Mouse (Mus musculus) activated CD4-positive, CD25-positive, alpha-beta regulatory T cell, adult 4 months (primary cell): ENCODE data around the gene Tax1bp3. TPM values are rescaled to one million over a fixed set of nuclear protein-coding genes. Genes with fewer than 3 reads are reported as not detected.

ENCODE experiments used
- ATAC-seq: one replicate; pipeline ENCODE4 v1.8.0; 2017
- polyA plus RNA-seq, 2 experiments: library from polyadenylated mRNA; unstranded; fragments of 100-300 nt; shearing (Covaris generic); gene quantifications; one replicate each; pipeline ENCODE4 v1.2.1; 2017

Tax1bp3 gene
- polyA plus RNA-seq, 2 experiments from 2014 or later = 20.6 to 28.4 TPM

DNA sequence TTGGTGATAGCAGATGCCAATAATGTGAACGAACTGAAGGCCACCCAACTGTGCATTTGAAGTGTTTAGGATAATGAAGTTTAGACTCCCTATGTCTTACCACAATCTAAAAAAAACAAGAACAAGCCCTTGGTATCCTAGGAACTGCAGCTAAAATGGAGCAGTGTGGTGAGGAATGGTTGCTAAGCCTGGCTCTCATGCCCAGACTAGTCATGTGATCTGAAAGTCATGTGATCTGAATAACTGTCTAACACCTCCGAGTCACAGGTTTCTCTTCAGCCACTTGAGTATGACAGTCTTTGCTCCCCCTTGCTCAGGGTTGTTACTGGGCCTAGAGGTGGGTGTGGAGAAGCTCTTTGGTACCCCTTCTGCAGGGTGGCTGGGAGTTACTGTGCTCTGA is 55.6 kb downstream of the Tax1bp3 start:
- ATAC-seq = no peak

Other genes with a start within 250 kb of the Tax1bp3 start
- 10 to 100 TPM; 66.1 to 93.0 TPM for gene Atp2a3, start 215.9 kb upstream of the Tax1bp3 start, polyA plus RNA-seq
- under 1 TPM in 1 of 2 experiments, not detected in 1; 0.42 TPM for gene P2rx1, start 178.0 kb upstream of the Tax1bp3 start, polyA plus RNA-seq
- gene Camkk1, start 158.1 kb upstream of the Tax1bp3 start, polyA plus RNA-seq = 1 to 10 TPM; 2.4 to 2.6 TPM
- 10 to 100 TPM; 14.3 to 16.8 TPM for gene Ncbp3, start 129.3 kb upstream of the Tax1bp3 start, polyA plus RNA-seq
- 100 to 1,000 TPM in 1 of 2 experiments, 10 to 100 TPM in 1; 94.7 to 118 TPM for gene Itgae, start 86.5 kb upstream of the Tax1bp3 start, polyA plus RNA-seq
- 1 to 10 TPM; 8.6 to 8.7 TPM for gene Haspin, start 38.8 kb upstream of the Tax1bp3 start, polyA plus RNA-seq
- gene P2rx5, start 16.7 kb upstream of the Tax1bp3 start, polyA plus RNA-seq = under 1 TPM in 1 of 2 experiments, not detected in 1; 0.19 TPM
- gene Emc6, start within 50 bp of the Tax1bp3 start, polyA plus RNA-seq = 10 to 100 TPM; 50.2 to 65.2 TPM
- gene Ctns, start 22.0 kb downstream of the Tax1bp3 start, polyA plus RNA-seq = 1 to 10 TPM; 8.6 to 8.9 TPM
- 1 to 10 TPM; 2.7 to 2.8 TPM for gene Shpk, start 22.4 kb downstream of the Tax1bp3 start, polyA plus RNA-seq
- not detected for gene Trpv1, start 57.2 kb downstream of the Tax1bp3 start, polyA plus RNA-seq
- under 1 TPM in 1 of 2 experiments, not detected in 1; 0.09 TPM for gene Trpv3, start 90.3 kb downstream of the Tax1bp3 start, polyA plus RNA-seq
- gene Aspa, start 152.5 kb downstream of the Tax1bp3 start, polyA plus RNA-seq = under 1 TPM in 1 of 2 experiments, not detected in 1; 0.08 TPM
- not detected for gene Gm49340, start 152.7 kb downstream of the Tax1bp3 start, polyA plus RNA-seq
- gene Spata22, start 152.7 kb downstream of the Tax1bp3 start, polyA plus RNA-seq = not detected
- not detected for gene Olfr20, start 173.7 kb downstream of the Tax1bp3 start, polyA plus RNA-seq
- not detected for gene Olfr376, start 194.2 kb downstream of the Tax1bp3 start, polyA plus RNA-seq
- not detected for gene Olfr1, start 222.5 kb downstream of the Tax1bp3 start, polyA plus RNA-seq